Mouse (Mus musculus): Measurements from ENCODE around the gene Ppcdc. TPM values are rescaled to one million over a fixed set of nuclear protein-coding genes. Genes with fewer than 3 reads are reported as not detected.

Gene Ppcdc
- polyA plus RNA-seq, 1 experiment, result 20.2 TPM

- Histone ChIP-seq H3K27me3 (ENCODE audit: control insufficient read depth, insufficient read depth, low read length) (no peaks in the 10 kb centered on the region), H3K4me3 (replicated peaks; ENCODE audit: insufficient read depth, low read depth, low read length) (no peak overlapping the region), H3K27ac (ENCODE audit: insufficient read depth, low read length) (no peak overlapping the region), H3K4me1 (ENCODE audit: control insufficient read depth, insufficient read depth, low read length) (no peaks in the 10 kb centered on the region)
- no peak for TF ChIP-seq CTCF (IDR thresholded peaks at IDR 0.05; ENCODE audit: borderline replicate concordance, insufficient read depth, low read depth, low read length)
- no peak for TF ChIP-seq POLR2A (IDR thresholded peaks at IDR 0.05; ENCODE audit: borderline replicate concordance, insufficient read depth, low read length)
- no peak for DNase-seq
- WGBS, result 82% methylated on average over 3 of the region's 3 CpGs
Measured at GRCm38 (mm10) chr9:57343752-57344151, 96.2 kb downstream of the Ppcdc start.

- Histone ChIP-seq H3K4me1 (ENCODE audit: control insufficient read depth, insufficient read depth, low read length) (no peaks in the 10 kb centered on the region), H3K4me3 (replicated peaks; ENCODE audit: insufficient read depth, low read depth, low read length) (no peak overlapping the region), H3K27ac (ENCODE audit: insufficient read depth, low read length) (no peak overlapping the region), H3K27me3 (ENCODE audit: control insufficient read depth, insufficient read depth, low read length) (no peaks in the 10 kb centered on the region)
- TF ChIP-seq POLR2A (IDR thresholded peaks at IDR 0.05; ENCODE audit: borderline replicate concordance, insufficient read depth, low read length) (no peak), CTCF (IDR thresholded peaks at IDR 0.05; ENCODE audit: borderline replicate concordance, insufficient read depth, low read depth, low read length) (no peak)
- DNase-seq, result no peak
- WGBS, result 83% methylated on average over 6 of the region's 6 CpGs
Measured at GRCm38 (mm10) chr9:57342906-57343474, 96.9 kb downstream of the Ppcdc start.

- Histone ChIP-seq H3K4me3 (replicated peaks; ENCODE audit: insufficient read depth, low read depth, low read length) (no peak overlapping the region), H3K27ac (ENCODE audit: insufficient read depth, low read length) (no peak overlapping the region), H3K4me1 (ENCODE audit: control insufficient read depth, insufficient read depth, low read length) (no peaks in the 10 kb centered on the region), H3K27me3 (ENCODE audit: control insufficient read depth, insufficient read depth, low read length) (no peaks in the 10 kb centered on the region)
- WGBS, result 81% methylated on average over 3 of the region's 3 CpGs
- no peak for DNase-seq
- TF ChIP-seq CTCF (IDR thresholded peaks at IDR 0.05; ENCODE audit: borderline replicate concordance, insufficient read depth, low read depth, low read length) (no peak), POLR2A (IDR thresholded peaks at IDR 0.05; ENCODE audit: borderline replicate concordance, insufficient read depth, low read length) (no peak)
Measured at GRCm38 (mm10) chr9:57342186-57342585, 97.7 kb downstream of the Ppcdc start.

- Histone ChIP-seq H3K4me1 (ENCODE audit: control insufficient read depth, insufficient read depth, low read length) (no peaks in the 10 kb centered on the region), H3K4me3 (replicated peaks; ENCODE audit: insufficient read depth, low read depth, low read length) (no peak overlapping the region), H3K27me3 (ENCODE audit: control insufficient read depth, insufficient read depth, low read length) (no peaks in the 10 kb centered on the region), H3K27ac (ENCODE audit: insufficient read depth, low read length) (no peak overlapping the region)
- TF ChIP-seq POLR2A (IDR thresholded peaks at IDR 0.05; ENCODE audit: borderline replicate concordance, insufficient read depth, low read length) (no peak), CTCF (IDR thresholded peaks at IDR 0.05; ENCODE audit: borderline replicate concordance, insufficient read depth, low read depth, low read length) (no peak)
- no peak for DNase-seq
- WGBS, result 95% methylated on average over 5 of the region's 5 CpGs
Measured at GRCm38 (mm10) chr9:57340361-57340760, 99.6 kb downstream of the Ppcdc start.

GRCm38 (mm10) chr9:57339577-57340210 lies 100.2 kb downstream of the Ppcdc start:
- H3K27me3 ChIP-seq (ENCODE audit: control insufficient read depth, insufficient read depth, low read length), result no peaks in the 10 kb centered on the region
- WGBS, result 85% methylated on average over 5 of the region's 5 CpGs
- no peak for DNase-seq
- no peak overlapping the region for H3K4me3 ChIP-seq (replicated peaks; ENCODE audit: insufficient read depth, low read depth, low read length)
- TF ChIP-seq POLR2A (IDR thresholded peaks at IDR 0.05; ENCODE audit: borderline replicate concordance, insufficient read depth, low read length) (no peak), CTCF (IDR thresholded peaks at IDR 0.05; ENCODE audit: borderline replicate concordance, insufficient read depth, low read depth, low read length) (no peak)
- no peak overlapping the region for H3K27ac ChIP-seq (ENCODE audit: insufficient read depth, low read length)
- no peaks in the 10 kb centered on the region for H3K4me1 ChIP-seq (ENCODE audit: control insufficient read depth, insufficient read depth, low read length)

- DNase-seq, result no peak
- no peak overlapping the region for H3K27ac ChIP-seq (ENCODE audit: insufficient read depth, low read length)
- no peaks in the 10 kb centered on the region for H3K4me1 ChIP-seq (ENCODE audit: control insufficient read depth, insufficient read depth, low read length)
- 42% methylated on average over 1 of the region's 1 CpGs for WGBS
- TF ChIP-seq CTCF (IDR thresholded peaks at IDR 0.05; ENCODE audit: borderline replicate concordance, insufficient read depth, low read depth, low read length) (no peak), POLR2A (IDR thresholded peaks at IDR 0.05; ENCODE audit: borderline replicate concordance, insufficient read depth, low read length) (no peak)
- H3K4me3 ChIP-seq (replicated peaks; ENCODE audit: insufficient read depth, low read depth, low read length), result no peak overlapping the region
- H3K27me3 ChIP-seq (ENCODE audit: control insufficient read depth, insufficient read depth, low read length), result no peaks in the 10 kb centered on the region
Measured at GRCm38 (mm10) chr9:57338706-57339105, 101.2 kb downstream of the Ppcdc start.

Other genes starting within 250 kb of the Ppcdc start
- not detected in 2 replicates for gene Trcg1, start 203.6 kb downstream of the Ppcdc start, polyA plus RNA-seq (2012; rRNA removed)
- gene 1700017B05Rik, start 177.5 kb downstream of the Ppcdc start, polyA plus RNA-seq (2012; rRNA removed), result 4.9 and 6.0 TPM in 2 replicates
- gene Scamp5, start 27.9 kb upstream of the Ppcdc start, polyA plus RNA-seq (2012; rRNA removed), result 353 and 360 TPM in 2 replicates
- gene Rpp25, start 63.9 kb upstream of the Ppcdc start, polyA plus RNA-seq (2012; rRNA removed), result 8.0 and 11.1 TPM in 2 replicates
- 554 and 607 TPM in 2 replicates for gene Cox5a, start 81.2 kb upstream of the Ppcdc start, polyA plus RNA-seq (2012; rRNA removed)
- gene Fam219b, start 97.4 kb upstream of the Ppcdc start, polyA plus RNA-seq (2012; rRNA removed), result 10.9 and 11.0 TPM in 2 replicates
- gene Mpi, start 112.6 kb upstream of the Ppcdc start, polyA plus RNA-seq (2012; rRNA removed), result 86.5 and 95.1 TPM in 2 replicates
- 35.5 and 38.8 TPM in 2 replicates for gene Scamp2, start 120.8 kb upstream of the Ppcdc start, polyA plus RNA-seq (2012; rRNA removed)
- 39.5 and 40.3 TPM in 2 replicates for gene Ulk3, start 149.3 kb upstream of the Ppcdc start, polyA plus RNA-seq (2012; rRNA removed)
- 1.4 and 1.5 TPM in 2 replicates for gene Cplx3, start 166.2 kb upstream of the Ppcdc start, polyA plus RNA-seq (2012; rRNA removed)
- gene Lman1l, start 180.7 kb upstream of the Ppcdc start, polyA plus RNA-seq (2012; rRNA removed), result 0.06 TPM in 1 of 2 replicates, not detected in the other
- 45.5 and 57.2 TPM in 2 replicates for gene Csk, start 213.5 kb upstream of the Ppcdc start, polyA plus RNA-seq (2012; rRNA removed)
- gene Cyp1a2, start 243.6 kb upstream of the Ppcdc start, polyA plus RNA-seq (2012; rRNA removed), result not detected in 2 replicates
- gene Cyp1a1, start 247.8 kb upstream of the Ppcdc start, polyA plus RNA-seq (2012; rRNA removed), result 0.10 and 0.11 TPM in 2 replicates